Mouse (Mus musculus): ENCODE data around the gene Mrpl41. TPM values are rescaled to one million over a fixed set of nuclear protein-coding genes. Genes with fewer than 3 reads are reported as not detected.
A peak's percentile ranks its signal among the peaks of the same experiment; 100 is the strongest.

Mrpl41 gene
- 130 and 141 TPM in 2 replicates for polyA plus RNA-seq (2014; fragmentation: Nextera tagmentation; extraction: Ambion mirVana)

DNA sequence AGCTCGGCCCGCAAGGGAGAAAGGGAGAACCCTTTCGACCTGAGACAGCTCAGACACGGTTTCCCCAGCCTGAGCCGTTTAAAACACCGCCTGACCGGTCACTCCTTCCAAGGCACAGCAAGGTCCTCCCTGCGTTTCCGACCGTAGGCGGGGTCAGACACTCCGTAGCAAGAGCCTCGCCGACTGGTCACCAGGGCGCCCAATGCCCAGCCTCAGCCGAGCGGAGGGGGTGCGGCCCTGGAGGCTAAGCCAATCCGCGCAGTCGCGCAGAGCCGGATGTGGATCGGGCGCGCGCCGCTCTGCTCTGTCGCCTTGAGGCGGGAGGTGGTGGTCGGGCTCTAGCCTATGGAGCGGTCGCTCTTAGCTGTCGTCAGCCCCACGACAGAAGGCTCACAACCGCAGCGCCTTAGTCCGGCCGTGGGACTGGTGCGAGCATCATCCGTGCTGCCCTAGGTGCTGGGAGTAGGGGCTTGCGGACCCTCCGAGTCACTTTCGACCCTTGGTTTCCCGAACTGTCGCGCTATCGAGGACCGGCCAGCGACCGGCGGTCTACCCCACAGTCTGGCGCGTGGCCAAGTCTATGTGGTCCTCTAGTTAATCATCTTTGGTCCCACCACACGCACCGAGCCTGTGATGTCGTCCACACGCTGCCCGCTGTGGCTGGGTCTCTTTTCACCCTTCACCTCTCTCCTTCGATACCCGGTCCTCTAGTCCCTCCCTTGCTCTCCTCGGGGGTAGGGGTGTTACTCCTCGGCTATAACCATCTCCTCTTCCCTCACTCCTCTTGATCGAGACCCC is at the start of gene Mrpl41:
TSS of gene Mrpl41 (minus strand) at position 193 of the 798 bp plus-strand sequence.
- DNase-seq (ENCODE audit: low spot score) (peak; percentile 99), ATAC-seq (replicated peaks; ENCODE audit: low FRiP score) (peak; percentile 99)
- H3K4me3 ChIP-seq (ENCODE audit: low read depth, low read length), result peak within 1 kb of the TSS; percentile 68
- H3K4me1 ChIP-seq (replicated peaks; ENCODE audit: control insufficient read depth, insufficient read depth, low read length), result peaks cover 6% of the 10 kb centered on the region; the same call in 1 of the 2 replicates
- under 1% methylated on average over 64 of the region's 64 CpGs for WGBS
- H3K36me3 ChIP-seq (ENCODE audit: control insufficient read depth, insufficient read depth, low read length), result peaks cover 4% of the 10 kb centered on the region; the same call in 1 of the 2 replicates
- peak within 1 kb of the TSS; percentile 76 for H3K27ac ChIP-seq (ENCODE audit: low read depth, low read length)
- no peaks in the 10 kb centered on the region for H3K27me3 ChIP-seq (ENCODE audit: control insufficient read depth, insufficient read depth, low read length)
- H3K9ac ChIP-seq (ENCODE audit: low read length), result peak within 1 kb of the TSS; percentile 74
- no peaks in the 10 kb centered on the region for H3K9me3 ChIP-seq (ENCODE audit: control insufficient read depth, low read length)
- H3K4me2 ChIP-seq (ENCODE audit: low read depth, low read length, severe bottlenecking), result peak within 1 kb of the TSS; percentile 89

GRCm38 (mm10) chr2:25022678-25023077 is 47.8 kb upstream of the Mrpl41 start:
- WGBS, result 97% methylated on average over 1 of the region's 1 CpGs
- H3K36me3 ChIP-seq (ENCODE audit: control insufficient read depth, insufficient read depth, low read length), result no peaks in the 10 kb centered on the region
- H3K9me3 ChIP-seq (ENCODE audit: control insufficient read depth, low read length), result no peaks in the 10 kb centered on the region
- no peak overlapping the region for H3K27ac ChIP-seq (ENCODE audit: low read depth, low read length)
- H3K4me1 ChIP-seq (replicated peaks; ENCODE audit: control insufficient read depth, insufficient read depth, low read length), result no peaks in the 10 kb centered on the region
- no peak for DNase-seq (ENCODE audit: low spot score)
- H3K4me2 ChIP-seq (ENCODE audit: low read depth, low read length, severe bottlenecking), result no peak overlapping the region
- no peak overlapping the region for H3K9ac ChIP-seq (ENCODE audit: low read length)
- H3K4me3 ChIP-seq (ENCODE audit: low read depth, low read length), result no peak overlapping the region
- no peak for ATAC-seq (replicated peaks; ENCODE audit: low FRiP score)
- no peaks in the 10 kb centered on the region for H3K27me3 ChIP-seq (ENCODE audit: control insufficient read depth, insufficient read depth, low read length)

DNA sequence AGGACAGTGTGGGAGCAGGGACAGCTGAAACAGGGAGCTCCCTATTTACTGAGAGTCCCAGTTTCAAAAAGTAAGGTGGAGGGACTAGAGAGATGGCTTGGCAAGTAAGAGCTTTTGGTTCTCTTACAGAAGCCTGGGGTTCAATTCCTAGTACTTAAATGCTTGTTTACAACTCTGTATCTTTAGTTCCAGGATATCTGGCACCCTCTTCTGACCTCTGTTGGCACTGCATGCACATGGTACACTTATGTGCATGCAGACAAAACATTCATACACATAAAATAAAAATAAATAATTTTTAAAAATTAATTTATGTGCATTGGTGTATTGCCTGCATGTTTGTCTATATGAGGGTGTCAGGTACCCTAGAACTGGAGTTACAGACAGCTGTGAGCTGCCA is 33.4 kb upstream of the Mrpl41 start:
- Histone ChIP-seq H3K4me1 (replicated peaks; ENCODE audit: control insufficient read depth, insufficient read depth, low read length) (no peaks in the 10 kb centered on the region), H3K9ac (ENCODE audit: low read length) (no peak overlapping the region), H3K4me3 (ENCODE audit: low read depth, low read length) (no peak overlapping the region), H3K9me3 (ENCODE audit: control insufficient read depth, low read length) (no peaks in the 10 kb centered on the region), H3K27ac (ENCODE audit: low read depth, low read length) (no peak overlapping the region), H3K36me3 (ENCODE audit: control insufficient read depth, insufficient read depth, low read length) (no peaks in the 10 kb centered on the region), H3K27me3 (ENCODE audit: control insufficient read depth, insufficient read depth, low read length) (no peaks in the 10 kb centered on the region), H3K4me2 (ENCODE audit: low read depth, low read length, severe bottlenecking) (no peak overlapping the region)
- DNase-seq (ENCODE audit: low spot score), result no peak
- ATAC-seq (replicated peaks; ENCODE audit: low FRiP score), result no peak

DNA sequence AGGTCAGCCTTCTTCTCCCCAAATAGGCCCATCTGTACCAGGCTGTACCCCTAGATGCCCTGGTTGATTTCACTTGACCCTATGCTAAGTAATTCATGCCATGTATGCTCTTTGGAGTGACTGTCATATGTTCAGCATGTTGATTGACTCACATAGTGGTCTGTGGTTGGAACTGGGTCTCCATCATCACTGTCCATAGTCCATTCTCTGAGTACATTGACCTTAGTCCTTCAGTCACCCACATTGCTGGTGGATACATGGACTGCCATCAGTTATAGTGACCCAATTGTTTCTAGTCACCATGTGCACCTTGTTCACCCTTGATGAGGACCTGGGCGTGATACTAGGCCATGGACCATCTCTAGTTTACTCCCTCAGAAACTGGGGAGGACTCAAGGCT is 31.9 kb upstream of the Mrpl41 start:
- H3K4me3 ChIP-seq (ENCODE audit: low read depth, low read length), result no peak overlapping the region
- H3K4me1 ChIP-seq (replicated peaks; ENCODE audit: control insufficient read depth, insufficient read depth, low read length), result no peaks in the 10 kb centered on the region
- H3K36me3 ChIP-seq (ENCODE audit: control insufficient read depth, insufficient read depth, low read length), result no peaks in the 10 kb centered on the region
- no peak overlapping the region for H3K4me2 ChIP-seq (ENCODE audit: low read depth, low read length, severe bottlenecking)
- H3K9ac ChIP-seq (ENCODE audit: low read length), result no peak overlapping the region
- H3K27me3 ChIP-seq (ENCODE audit: control insufficient read depth, insufficient read depth, low read length), result no peaks in the 10 kb centered on the region
- WGBS, result 83% methylated on average over 1 of the region's 1 CpGs
- H3K9me3 ChIP-seq (ENCODE audit: control insufficient read depth, low read length), result no peaks in the 10 kb centered on the region
- H3K27ac ChIP-seq (ENCODE audit: low read depth, low read length), result no peak overlapping the region
- ATAC-seq (replicated peaks; ENCODE audit: low FRiP score) (no peak), DNase-seq (ENCODE audit: low spot score) (no peak)

DNA sequence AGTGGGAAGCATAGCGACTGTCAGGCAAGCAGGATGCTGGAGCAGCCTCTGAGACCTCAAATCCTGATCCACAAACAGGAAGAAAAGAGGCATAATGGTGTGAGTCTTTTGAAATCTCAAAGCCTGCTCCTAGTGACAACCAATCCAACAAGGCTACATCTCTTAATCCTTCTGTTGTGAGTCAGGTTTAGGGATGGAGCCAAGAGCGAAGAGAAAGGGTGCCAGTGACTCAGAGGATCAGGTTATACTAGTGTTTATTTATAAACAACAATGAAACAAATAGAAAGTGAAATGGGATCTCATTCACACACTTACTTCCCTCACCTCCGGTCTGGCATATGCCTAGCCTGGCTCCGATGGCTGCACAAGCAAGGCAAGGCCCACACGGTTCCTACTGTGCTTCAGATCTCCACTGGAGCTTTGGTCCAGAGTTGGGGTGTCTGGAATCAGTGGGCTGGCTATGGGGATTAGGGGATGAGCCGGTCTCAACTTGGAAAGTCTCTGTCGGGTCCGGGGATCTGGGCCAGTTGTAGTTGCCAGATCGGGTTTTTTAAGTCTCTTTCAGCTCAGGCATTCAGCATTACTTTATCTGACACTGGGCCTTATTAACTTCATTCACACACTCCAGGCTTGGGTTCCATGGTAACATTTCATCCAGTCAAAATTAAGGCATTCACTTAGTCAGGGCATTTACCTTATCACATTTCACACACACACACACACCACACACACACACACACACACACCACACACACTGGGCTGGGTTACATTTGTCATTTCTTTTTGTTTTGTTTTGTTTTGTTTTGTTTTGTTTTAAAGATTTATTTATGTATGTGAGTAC is 29.3 kb upstream of the Mrpl41 start:
- H3K4me3 ChIP-seq (ENCODE audit: low read depth, low read length), result no peak overlapping the region
- H3K36me3 ChIP-seq (ENCODE audit: control insufficient read depth, insufficient read depth, low read length), result no peaks in the 10 kb centered on the region
- no peak overlapping the region for H3K27ac ChIP-seq (ENCODE audit: low read depth, low read length)
- H3K4me2 ChIP-seq (ENCODE audit: low read depth, low read length, severe bottlenecking), result no peak overlapping the region
- no peaks in the 10 kb centered on the region for H3K9me3 ChIP-seq (ENCODE audit: control insufficient read depth, low read length)
- WGBS, result 63% methylated on average over 9 of the region's 9 CpGs
- ATAC-seq (replicated peaks; ENCODE audit: low FRiP score) (no peak), DNase-seq (ENCODE audit: low spot score) (no peak)
- H3K9ac ChIP-seq (ENCODE audit: low read length), result no peak overlapping the region
- H3K4me1 ChIP-seq (replicated peaks; ENCODE audit: control insufficient read depth, insufficient read depth, low read length), result no peaks in the 10 kb centered on the region
- H3K27me3 ChIP-seq (ENCODE audit: control insufficient read depth, insufficient read depth, low read length), result no peaks in the 10 kb centered on the region

DNA sequence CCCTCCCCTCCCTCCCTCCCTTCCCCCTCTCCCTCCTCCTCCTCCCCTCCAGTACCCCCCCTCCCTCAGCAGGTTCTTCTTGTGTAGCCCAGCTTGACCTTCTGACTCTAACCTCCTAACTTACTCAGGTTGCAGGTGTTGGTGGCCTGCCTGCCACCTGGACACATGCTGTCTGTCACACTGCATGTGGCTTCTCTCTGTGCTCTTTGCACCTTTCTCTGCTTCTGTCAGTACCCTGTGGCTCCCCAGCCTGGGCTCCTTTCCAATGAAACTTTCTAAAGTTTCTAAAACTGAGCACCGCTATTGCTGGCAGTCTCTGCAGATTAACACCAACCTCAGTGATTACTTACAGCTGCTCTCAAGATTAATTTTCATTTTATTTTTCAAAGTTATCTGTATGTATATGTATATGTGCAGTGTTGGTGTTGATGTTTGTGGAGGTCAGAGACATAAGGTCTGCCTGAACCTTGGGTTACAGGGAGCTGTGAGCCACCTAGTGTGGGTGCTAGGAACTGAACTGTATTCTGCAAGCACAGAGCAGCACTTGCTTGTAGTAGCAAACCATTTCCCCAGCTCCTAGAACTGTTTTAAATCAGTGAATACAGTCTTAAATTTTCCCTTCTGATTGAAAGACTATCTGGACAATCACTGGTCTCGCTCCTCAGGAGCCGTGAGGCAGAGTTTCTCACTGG is 25.8 kb upstream of the Mrpl41 start:
- H3K4me3 ChIP-seq (ENCODE audit: low read depth, low read length), result no peak overlapping the region
- no peak for ATAC-seq (replicated peaks; ENCODE audit: low FRiP score)

DNA sequence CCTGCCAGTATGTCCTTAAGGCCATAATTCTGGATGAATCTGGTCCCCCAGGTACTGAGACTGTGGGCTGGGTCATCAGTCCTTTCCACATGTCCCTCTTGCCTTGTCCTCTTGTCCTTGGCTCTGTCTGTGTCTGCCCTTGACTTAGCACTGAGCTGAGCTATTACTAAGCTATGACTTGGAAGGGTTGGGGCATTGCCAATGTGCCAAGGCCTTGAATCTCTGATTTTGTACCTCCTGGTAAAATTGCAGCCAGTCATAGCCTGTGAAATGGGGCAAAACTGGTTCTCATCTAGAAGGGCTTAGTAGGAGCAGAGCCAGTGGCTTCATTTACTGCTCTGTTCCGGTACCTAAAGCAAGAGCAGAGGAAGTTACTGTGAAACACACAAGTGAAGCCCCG is 21.6 kb upstream of the Mrpl41 start:
- H3K4me2 ChIP-seq (ENCODE audit: low read depth, low read length, severe bottlenecking), result no peak overlapping the region
- no peaks in the 10 kb centered on the region for H3K4me1 ChIP-seq (replicated peaks; ENCODE audit: control insufficient read depth, insufficient read depth, low read length)
- H3K9me3 ChIP-seq (ENCODE audit: control insufficient read depth, low read length), result no peaks in the 10 kb centered on the region
- DNase-seq (ENCODE audit: low spot score) (no peak), ATAC-seq (replicated peaks; ENCODE audit: low FRiP score) (no peak)
- no peak overlapping the region for H3K27ac ChIP-seq (ENCODE audit: low read depth, low read length)
- no peaks in the 10 kb centered on the region for H3K36me3 ChIP-seq (ENCODE audit: control insufficient read depth, insufficient read depth, low read length)
- 90% methylated on average over 2 of the region's 2 CpGs for WGBS
- H3K27me3 ChIP-seq (ENCODE audit: control insufficient read depth, insufficient read depth, low read length), result no peaks in the 10 kb centered on the region
- H3K9ac ChIP-seq (ENCODE audit: low read length), result no peak overlapping the region
- H3K4me3 ChIP-seq (ENCODE audit: low read depth, low read length), result no peak overlapping the region

More for the DNA sequence above, 25.8 kb upstream of the Mrpl41 start:
- H3K4me1 ChIP-seq (replicated peaks; ENCODE audit: control insufficient read depth, insufficient read depth, low read length), result no peaks in the 10 kb centered on the region
- H3K9me3 ChIP-seq (ENCODE audit: control insufficient read depth, low read length), result no peaks in the 10 kb centered on the region
- no peaks in the 10 kb centered on the region for H3K36me3 ChIP-seq (ENCODE audit: control insufficient read depth, insufficient read depth, low read length)
- no peak overlapping the region for H3K4me2 ChIP-seq (ENCODE audit: low read depth, low read length, severe bottlenecking)
- 81% methylated on average over 3 of the region's 3 CpGs for WGBS
- H3K9ac ChIP-seq (ENCODE audit: low read length), result no peak overlapping the region
- no peak for DNase-seq (ENCODE audit: low spot score)
- H3K27me3 ChIP-seq (ENCODE audit: control insufficient read depth, insufficient read depth, low read length), result no peaks in the 10 kb centered on the region
- H3K27ac ChIP-seq (ENCODE audit: low read depth, low read length), result no peak overlapping the region

DNA sequence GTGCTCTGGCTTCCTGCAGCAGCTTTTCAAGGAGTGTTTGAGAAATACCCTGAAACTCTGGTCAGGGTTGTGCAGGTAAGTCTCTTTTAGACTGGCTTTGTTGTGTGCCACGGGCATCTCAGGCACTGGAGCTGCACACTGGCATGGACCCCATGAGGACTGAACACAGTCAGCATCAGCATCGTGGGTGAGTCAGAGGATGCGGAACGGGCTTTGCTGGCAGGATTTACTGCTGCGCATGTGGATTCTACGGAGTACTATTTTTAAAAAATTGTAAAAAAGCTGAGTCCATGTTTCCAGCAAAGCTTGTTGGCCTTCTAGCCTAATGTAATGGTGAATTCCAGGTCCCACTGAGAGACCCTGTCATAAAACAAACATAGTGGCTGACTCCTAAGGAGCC is 20.4 kb upstream of the Mrpl41 start:
- no peak overlapping the region for H3K4me2 ChIP-seq (ENCODE audit: low read depth, low read length, severe bottlenecking)
- ATAC-seq (replicated peaks; ENCODE audit: low FRiP score), result no peak
- DNase-seq (ENCODE audit: low spot score), result no peak
- no peaks in the 10 kb centered on the region for H3K9me3 ChIP-seq (ENCODE audit: control insufficient read depth, low read length)
- WGBS, result 91% methylated on average over 6 of the region's 6 CpGs
- no peak overlapping the region for H3K27ac ChIP-seq (ENCODE audit: low read depth, low read length)
- no peak overlapping the region for H3K9ac ChIP-seq (ENCODE audit: low read length)
- no peaks in the 10 kb centered on the region for H3K36me3 ChIP-seq (ENCODE audit: control insufficient read depth, insufficient read depth, low read length)
- H3K4me3 ChIP-seq (ENCODE audit: low read depth, low read length), result no peak overlapping the region
- no peaks in the 10 kb centered on the region for H3K4me1 ChIP-seq (replicated peaks; ENCODE audit: control insufficient read depth, insufficient read depth, low read length)
- H3K27me3 ChIP-seq (ENCODE audit: control insufficient read depth, insufficient read depth, low read length), result no peaks in the 10 kb centered on the region

All from forebrain, embryonic 11.5 days (tissue).